Mouse (Mus musculus) kidney, embryonic 16.5 days (tissue): ENCODE measurements around the gene Ptgfrn. TPM values are rescaled to one million over a fixed set of nuclear protein-coding genes. Genes with fewer than 3 reads are reported as not detected.

Source experiments
- ATAC-seq: fragments of 200-750 bp; cut with Nextera tagmentation; 2 replicates; pipeline ENCODE4 v1.8.0; 2017; ENCODE audit warnings: moderate TSS enrichment; ENCODE audit not compliant: low FRiP score, low TSS enrichment
- H3K27ac ChIP-seq: fragments of 300-500 bp; sonication (generic); 2 replicates; pipeline ENCODE4 v1.5.1; 2014; ENCODE audit warnings: low read length
- H3K27me3 ChIP-seq: fragments of 300-500 bp; sonication (generic); 2 replicates; pipeline ENCODE4 v1.6.1; 2014; ENCODE audit warnings: low read length, control low read depth, mixed read lengths; ENCODE audit not compliant: insufficient read depth
- H3K36me3 ChIP-seq: fragments of 300-500 bp; sonication (generic); 2 replicates; pipeline ENCODE4 v1.6.1; 2014; ENCODE audit warnings: low read length, control low read depth, mixed read lengths; ENCODE audit not compliant: insufficient read depth
- H3K4me1 ChIP-seq: fragments of 300-500 bp; sonication (generic); 2 replicates; pipeline ENCODE4 v1.6.1; 2014; ENCODE audit warnings: low read length, control low read depth, mixed read lengths; ENCODE audit not compliant: insufficient read depth
- H3K4me2 ChIP-seq: fragments of 300-500 bp; sonication (generic); replicated peaks from 2 replicates; pipeline ENCODE4 v1.6.1; 2014; ENCODE audit warnings: low read depth, low read length
- H3K4me3 ChIP-seq: fragments of 300-500 bp; sonication (generic); 2 replicates; pipeline ENCODE4 v1.5.1; 2014; ENCODE audit warnings: mild to moderate bottlenecking, low read length
- H3K9ac ChIP-seq: fragments of 300-500 bp; sonication (generic); replicated peaks from 2 replicates; pipeline ENCODE4 v1.6.1; 2014; ENCODE audit warnings: low read length
- H3K9me3 ChIP-seq: fragments of 300-500 bp; sonication (generic); 2 replicates; pipeline ENCODE4 v1.6.1; 2016; ENCODE audit warnings: low read length, control low read depth
- WGBS: fragments of 180-500 bp; shearing (Covaris S2); extraction: QIAGEN DNeasy Blood & Tissue Kit; methylation state at CpG from one replicate; pipeline ENCODE4 v1.1.7; 2014; 5-methylcytosine and 5-hydroxymethylcytosine counted together
- polyA plus RNA-seq: library from polyadenylated mRNA; unstranded; fragments of >200 nt; fragmentation: Nextera tagmentation; extraction: Ambion mirVana; gene quantifications from 2 replicates; pipeline ENCODE4 v1.2.1, GENCODE M21; 2015

Ptgfrn gene
- polyA plus RNA-seq, 1 experiment from 2014 or later = 2.1 TPM

DNA sequence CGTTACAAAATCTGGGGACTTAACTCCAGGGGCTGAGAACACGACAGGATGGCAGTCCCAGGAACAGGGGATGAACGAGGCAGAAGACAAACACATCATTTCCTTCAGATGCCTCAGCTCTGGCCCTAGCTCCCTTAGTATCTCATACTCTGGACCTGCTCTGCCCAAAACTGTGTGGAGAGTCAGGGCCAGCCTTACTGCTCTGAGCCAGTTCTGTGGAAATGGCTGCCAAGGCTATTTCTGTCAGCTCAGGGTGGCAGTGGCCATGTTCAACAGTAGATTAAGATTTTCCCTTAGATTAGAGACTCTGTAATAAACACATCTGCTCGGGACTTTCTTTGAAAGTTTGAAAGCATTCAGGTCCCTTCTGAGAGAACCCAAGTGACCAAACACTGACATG is 58.5 kb downstream of the Ptgfrn start:
- ATAC-seq = no peak
- H3K4me3 ChIP-seq = no peak overlapping the region
- H3K36me3 ChIP-seq = 0 out of 2 replicates have a peak, but pooled peaks cover 3% of the 10 kb centered on the region
- H3K4me2 ChIP-seq = no peak overlapping the region
- H3K4me1 ChIP-seq = peaks cover 4% of the 10 kb centered on the region; the same call in 1 of the 2 replicates
- 73% methylated on average over 4 of the region's 4 CpGs for WGBS
- H3K27ac ChIP-seq = no peak overlapping the region
- no peak overlapping the region for H3K9ac ChIP-seq
- H3K9me3 ChIP-seq = no peaks in the 10 kb centered on the region
- no peaks in the 10 kb centered on the region for H3K27me3 ChIP-seq

DNA sequence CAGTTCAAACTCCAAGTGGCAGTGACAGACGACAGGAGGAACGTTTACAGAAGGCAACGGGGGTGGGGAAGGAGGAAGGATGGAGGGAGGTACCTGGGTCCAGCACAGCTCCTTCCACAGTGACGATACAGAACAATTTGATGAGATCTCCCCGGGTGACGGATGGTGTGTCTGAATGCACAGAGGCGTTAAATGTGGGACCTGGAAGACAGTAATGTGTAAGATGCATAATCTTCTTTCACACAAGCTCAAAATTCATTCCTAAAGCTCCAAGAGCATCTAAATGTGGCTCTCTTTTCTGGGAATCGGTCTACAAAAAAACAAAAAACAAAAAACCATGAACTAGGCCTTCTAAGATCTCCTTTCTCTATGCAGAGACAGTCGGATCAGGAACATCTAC is 60.1 kb downstream of the Ptgfrn start:
- Histone ChIP-seq H3K27ac (no peak overlapping the region), H3K4me3 (no peak overlapping the region), H3K36me3 (0 out of 2 replicates have a peak, but pooled peaks cover 3% of the 10 kb centered on the region), H3K4me2 (no peak overlapping the region), H3K9me3 (no peaks in the 10 kb centered on the region), H3K9ac (no peak overlapping the region), H3K4me1 (peaks cover 4% of the 10 kb centered on the region; the same call in 1 of the 2 replicates), H3K27me3 (no peaks in the 10 kb centered on the region)
- ATAC-seq = no peak
- WGBS = 72% methylated on average over 9 of the region's 9 CpGs

DNA sequence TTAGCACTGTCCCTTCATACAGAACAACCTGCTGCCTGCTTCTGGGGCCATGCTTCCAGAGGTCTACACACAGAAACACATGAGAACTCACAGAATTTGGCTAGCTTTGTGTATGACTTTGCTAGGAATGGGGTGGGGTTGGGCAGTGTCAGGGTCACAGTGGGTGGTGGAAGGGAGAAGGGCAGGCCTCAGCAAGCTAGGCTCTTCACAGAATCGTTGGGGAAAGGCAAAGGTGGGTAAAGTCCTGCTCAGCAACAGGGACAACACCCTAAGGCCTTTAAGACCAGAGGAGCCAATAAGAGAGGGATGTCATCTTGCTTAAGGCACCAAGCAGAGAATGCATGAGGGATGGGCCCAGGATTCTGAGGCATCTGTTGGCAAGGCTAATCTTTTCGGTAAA is 61.3 kb downstream of the Ptgfrn start:
- Histone ChIP-seq H3K36me3 (0 out of 2 replicates have a peak, but pooled peaks cover 3% of the 10 kb centered on the region), H3K4me1 (peaks cover 4% of the 10 kb centered on the region; the same call in 1 of the 2 replicates), H3K9ac (no peak overlapping the region)

DNA sequence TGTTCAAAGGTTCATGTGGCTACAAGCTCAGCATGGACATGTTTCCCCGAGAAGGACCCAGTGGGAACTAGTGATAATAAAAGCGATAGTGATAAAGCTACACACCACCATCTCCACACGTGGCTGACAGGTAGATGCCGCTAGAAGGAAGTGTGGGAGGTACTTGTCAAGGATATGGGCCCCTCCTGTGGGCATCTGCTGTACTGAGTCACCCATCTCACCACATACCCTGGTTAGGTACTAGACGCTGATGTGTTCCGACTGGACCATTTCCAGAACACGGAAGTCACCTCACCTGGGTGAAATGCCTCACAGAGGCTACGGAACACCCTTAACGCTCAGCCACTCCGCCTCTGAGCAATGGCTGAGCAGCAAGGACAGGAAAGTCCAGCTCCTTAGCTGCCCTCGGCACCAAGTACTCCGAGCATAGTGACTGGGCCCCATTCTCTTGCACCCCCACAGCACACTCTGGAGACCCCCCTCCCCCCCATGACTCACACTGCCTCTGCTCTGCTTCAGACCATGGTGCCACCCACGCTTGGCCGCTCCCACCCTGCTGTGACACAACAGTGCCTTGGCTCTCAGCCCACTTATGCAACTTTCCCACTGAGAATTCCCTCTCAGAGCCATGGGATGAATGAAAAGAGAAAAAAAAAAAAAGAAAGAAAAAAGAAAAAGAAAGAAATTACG is 62.3 kb downstream of the Ptgfrn start:
- ATAC-seq = peak; percentile 51; the same call in 1 of the 2 replicates
- Histone ChIP-seq H3K9ac (no peak overlapping the region), H3K27ac (no peak overlapping the region), H3K4me3 (no peak overlapping the region), H3K4me2 (no peak overlapping the region), H3K36me3 (peaks cover 12% of the 10 kb centered on the region), H3K27me3 (no peaks in the 10 kb centered on the region), H3K4me1 (peaks cover 4% of the 10 kb centered on the region; the same call in 1 of the 2 replicates), H3K9me3 (no peaks in the 10 kb centered on the region)
- WGBS = 79% methylated on average over 15 of the region's 15 CpGs

More for the DNA sequence above, 61.3 kb downstream of the Ptgfrn start:
- Histone ChIP-seq H3K4me2 (no peak overlapping the region), H3K27ac (no peak overlapping the region), H3K9me3 (no peaks in the 10 kb centered on the region), H3K4me3 (no peak overlapping the region), H3K27me3 (no peaks in the 10 kb centered on the region)
- ATAC-seq = no peak
- 82% methylated on average over 2 of the region's 2 CpGs for WGBS

DNA sequence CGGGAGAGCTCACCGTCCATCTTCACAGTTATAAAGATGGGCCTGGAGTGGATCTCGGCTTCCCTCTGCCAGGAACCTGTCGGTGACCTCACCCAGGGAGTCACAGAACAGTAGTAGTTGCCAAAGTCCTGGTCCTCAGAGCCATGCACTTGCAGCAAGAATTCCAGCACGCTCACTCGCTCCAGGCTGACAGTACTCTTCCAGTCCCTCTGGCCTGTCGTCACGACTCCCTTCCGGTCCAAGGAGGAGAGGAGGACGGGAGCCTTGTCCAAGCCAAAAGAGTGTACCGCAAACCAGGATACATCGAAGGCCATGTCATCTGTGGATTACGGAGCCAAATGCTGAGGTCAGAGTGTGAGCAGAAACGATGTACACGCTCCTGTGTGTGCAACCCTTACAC is 64.6 kb downstream of the Ptgfrn start:
- 93% methylated on average over 15 of the region's 15 CpGs for WGBS
- Histone ChIP-seq H3K4me1 (peaks cover 4% of the 10 kb centered on the region; the same call in 1 of the 2 replicates), H3K9ac (no peak overlapping the region), H3K36me3 (peaks cover 17% of the 10 kb centered on the region), H3K27me3 (no peaks in the 10 kb centered on the region), H3K9me3 (no peaks in the 10 kb centered on the region), H3K27ac (no peak overlapping the region), H3K4me3 (no peak overlapping the region), H3K4me2 (no peak overlapping the region)
- no peak for ATAC-seq

DNA sequence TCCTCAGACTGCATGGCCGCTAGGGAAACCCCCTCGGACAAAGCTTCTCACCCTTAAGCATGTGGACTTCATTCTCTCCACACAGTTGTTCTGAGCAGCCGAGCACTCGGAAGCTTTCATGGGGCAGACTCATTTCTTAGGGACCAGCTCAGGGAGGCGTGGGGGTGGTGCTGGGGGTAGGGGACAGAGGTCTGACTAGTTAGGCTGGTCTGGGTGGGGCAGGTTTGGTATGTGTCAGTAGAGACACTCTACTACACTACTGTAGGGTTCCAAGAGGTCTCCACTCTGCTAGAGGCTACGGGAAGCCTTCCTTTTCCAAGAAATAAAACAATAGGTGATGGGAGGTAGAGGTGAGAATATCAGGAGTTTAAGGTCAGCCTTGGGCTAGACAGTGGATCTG is 65.4 kb downstream of the Ptgfrn start:
- no peak overlapping the region for H3K9ac ChIP-seq
- peaks cover 17% of the 10 kb centered on the region for H3K36me3 ChIP-seq
- H3K4me2 ChIP-seq = no peak overlapping the region
- no peak overlapping the region for H3K27ac ChIP-seq
- H3K4me1 ChIP-seq = peaks cover 4% of the 10 kb centered on the region; the same call in 1 of the 2 replicates
- no peaks in the 10 kb centered on the region for H3K9me3 ChIP-seq
- no peak overlapping the region for H3K4me3 ChIP-seq
- no peaks in the 10 kb centered on the region for H3K27me3 ChIP-seq
- ATAC-seq = 0 out of 2 replicates have a peak, but pooled peaks have one; percentile 33
- WGBS = 71% methylated on average over 6 of the region's 6 CpGs

DNA sequence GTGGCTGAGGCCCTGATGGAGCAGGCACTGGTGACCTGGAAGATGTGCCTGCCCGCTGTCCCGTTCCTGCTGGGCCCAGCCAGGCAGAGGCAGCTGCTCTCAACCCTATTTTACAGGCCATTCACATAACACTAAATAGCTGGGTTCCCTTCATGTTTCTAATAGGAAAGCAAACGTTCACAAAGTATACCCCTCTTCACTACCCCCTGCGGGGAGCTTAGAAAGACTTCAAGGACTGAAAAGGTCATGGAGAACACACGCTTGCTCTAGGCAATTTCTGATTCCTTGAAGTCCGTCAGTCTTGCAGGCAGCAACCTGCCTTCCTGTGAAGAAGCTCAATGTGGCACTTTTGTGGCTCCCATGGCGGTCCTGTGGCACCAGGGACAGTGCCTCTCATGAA is 68.1 kb downstream of the Ptgfrn start:
- Histone ChIP-seq H3K9me3 (no peaks in the 10 kb centered on the region), H3K36me3 (peaks cover 14% of the 10 kb centered on the region), H3K4me2 (no peak overlapping the region), H3K4me1 (peaks cover 8% of the 10 kb centered on the region; the same call in 1 of the 2 replicates), H3K4me3 (no peak overlapping the region), H3K9ac (no peak overlapping the region), H3K27me3 (no peaks in the 10 kb centered on the region), H3K27ac (no peak overlapping the region)
- 86% methylated on average over 7 of the region's 7 CpGs for WGBS
- ATAC-seq = no peak

DNA sequence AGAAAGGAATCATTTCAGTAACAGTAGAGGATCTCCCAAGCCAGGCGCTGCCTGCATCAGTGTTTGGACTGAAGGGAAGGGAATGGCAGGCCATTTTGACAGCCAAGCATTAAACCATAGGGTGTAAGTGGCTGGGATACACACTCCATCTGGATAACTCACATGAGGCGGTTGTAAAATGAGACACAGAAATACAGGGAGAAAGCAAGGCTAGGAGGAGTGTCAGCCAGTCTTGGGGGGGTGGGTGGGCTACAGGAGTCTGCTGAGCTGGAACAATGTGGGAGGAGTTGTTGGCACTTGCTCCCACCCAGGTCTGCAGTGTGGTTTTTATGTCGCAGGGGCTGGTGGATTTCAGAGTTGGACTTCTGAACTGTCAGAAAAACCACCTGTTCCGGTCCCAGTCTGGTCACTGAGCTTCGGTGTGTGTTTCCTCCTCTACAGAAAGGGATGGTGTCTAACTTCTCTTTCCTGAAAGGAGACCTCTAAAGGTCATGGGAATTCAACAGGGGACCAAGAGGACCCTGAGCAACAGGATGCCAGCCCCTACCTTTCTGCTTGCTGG is 72.0 kb downstream of the Ptgfrn start:
- H3K27ac ChIP-seq = no peak overlapping the region
- H3K9ac ChIP-seq = no peak overlapping the region
- peaks cover 8% of the 10 kb centered on the region; the same call in 1 of the 2 replicates for H3K4me1 ChIP-seq
- no peaks in the 10 kb centered on the region for H3K27me3 ChIP-seq
- no peak overlapping the region for H3K4me2 ChIP-seq
- WGBS = 44% methylated on average over 5 of the region's 5 CpGs
- no peak overlapping the region for H3K4me3 ChIP-seq
- no peaks in the 10 kb centered on the region for H3K9me3 ChIP-seq
- ATAC-seq = peak; percentile 74; the same call in 1 of the 2 replicates
- H3K36me3 ChIP-seq = peaks cover 8% of the 10 kb centered on the region

DNA sequence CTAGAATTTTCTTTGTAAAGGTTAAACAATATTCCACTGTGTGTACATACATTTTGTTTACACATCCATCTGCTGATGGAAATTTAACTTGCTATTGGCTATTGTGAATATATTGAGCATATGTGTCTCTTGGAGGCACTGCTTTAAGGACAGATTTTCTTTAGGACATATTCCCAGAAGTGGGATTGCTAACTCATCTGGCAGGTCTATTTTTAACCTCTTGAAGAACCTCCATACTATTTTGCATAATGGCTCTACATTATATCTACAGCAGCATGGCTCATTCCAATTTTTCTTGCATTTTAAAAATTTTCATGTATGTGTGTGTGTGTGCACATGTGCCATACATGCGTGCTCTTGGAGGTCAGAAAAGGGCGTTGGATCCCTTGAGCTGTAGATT is 74.1 kb downstream of the Ptgfrn start:
- Histone ChIP-seq H3K36me3 (no peaks in the 10 kb centered on the region), H3K4me2 (no peak overlapping the region), H3K9ac (no peak overlapping the region), H3K4me1 (peaks cover 17% of the 10 kb centered on the region), H3K27me3 (no peaks in the 10 kb centered on the region), H3K4me3 (no peak overlapping the region), H3K27ac (no peak overlapping the region), H3K9me3 (no peaks in the 10 kb centered on the region)
- ATAC-seq = no peak
- WGBS = 93% methylated on average over 2 of the region's 2 CpGs

DNA sequence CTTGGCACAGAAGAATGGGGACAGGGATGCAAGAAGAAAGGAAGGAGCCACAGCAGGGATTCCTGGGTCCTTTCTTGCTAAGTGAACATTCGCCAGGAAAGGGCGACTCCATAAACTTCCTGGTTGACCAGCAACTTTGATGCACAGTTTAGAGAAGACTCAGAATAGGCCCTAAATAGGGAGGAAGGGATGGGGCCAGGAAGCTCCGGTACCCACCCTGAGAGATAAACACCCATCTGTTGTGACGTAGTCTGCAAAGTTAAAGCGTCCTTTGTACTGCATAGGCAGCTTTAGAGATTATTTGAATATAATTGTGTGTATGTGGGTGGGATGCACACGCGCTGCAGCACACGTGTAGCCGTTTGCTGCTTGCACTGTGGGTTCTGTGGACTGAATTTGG is 75.6 kb downstream of the Ptgfrn start:
- no peak overlapping the region for H3K9ac ChIP-seq
- H3K27ac ChIP-seq = no peak overlapping the region
- H3K4me1 ChIP-seq = peaks cover 17% of the 10 kb centered on the region
- H3K4me3 ChIP-seq = no peak overlapping the region
- H3K4me2 ChIP-seq = no peak overlapping the region
- 88% methylated on average over 9 of the region's 9 CpGs for WGBS
- no peaks in the 10 kb centered on the region for H3K9me3 ChIP-seq
- no peak for ATAC-seq
- H3K36me3 ChIP-seq = no peaks in the 10 kb centered on the region
- H3K27me3 ChIP-seq = no peaks in the 10 kb centered on the region
